Mouse (Mus musculus) C2C12 (cell line): ENCODE measurements around the gene Gas7. TPM values are rescaled to one million over a fixed set of nuclear protein-coding genes. Genes with fewer than 3 reads are reported as not detected.

ENCODE experiments used
- H3K27me3 ChIP-seq: one replicate; pipeline ENCODE4 v1.6.1; 2011; ENCODE audit not compliant: control insufficient read depth, insufficient read depth, insufficient read length
- H3K36me3 ChIP-seq: one replicate; pipeline ENCODE4 v1.6.1; 2011; ENCODE audit not compliant: control insufficient read depth, insufficient read depth
- H3K4me3 ChIP-seq: one replicate; pipeline ENCODE4 v1.5.1; 2011; ENCODE audit warnings: mild to moderate bottlenecking, control low read depth; ENCODE audit not compliant: poor library complexity, insufficient read depth, severe bottlenecking
- H3K79me2 ChIP-seq: one replicate; pipeline ENCODE4 v1.6.1; 2011; ENCODE audit not compliant: control insufficient read depth, insufficient read depth
- H3K79me3 ChIP-seq: one replicate; pipeline ENCODE4 v1.6.1; 2011; ENCODE audit warnings: low read depth, control low read depth
- H3ac ChIP-seq: one replicate; pipeline ENCODE3; 2011; ENCODE audit warnings: low read depth; ENCODE audit not compliant: control insufficient read depth, insufficient read length
- CEBPB ChIP-seq: IDR thresholded peaks from one replicate; pipeline ENCODE4 v1.6.1; 2011; ENCODE audit warnings: low read depth, mild to moderate bottlenecking, control low read depth, moderate library complexity
- CTCF ChIP-seq: IDR thresholded peaks from one replicate; pipeline ENCODE4 v1.5.1; 2011; ENCODE audit not compliant: control insufficient read depth, insufficient read depth, insufficient read length
- FOSL1 ChIP-seq: IDR thresholded peaks from one replicate; pipeline ENCODE4 v1.8.0; 2011; ENCODE audit warnings: mild to moderate bottlenecking, low read length; ENCODE audit not compliant: poor library complexity, insufficient read depth, severe bottlenecking
- MAX ChIP-seq: IDR thresholded peaks from one replicate; pipeline ENCODE4 v1.6.1; 2011; ENCODE audit warnings: mild to moderate bottlenecking, control low read depth
- MYOD1 ChIP-seq: IDR thresholded peaks from one replicate; pipeline ENCODE4 v1.6.1; 2011; ENCODE audit warnings: low read depth; ENCODE audit not compliant: control insufficient read depth, insufficient read length
- MYOG ChIP-seq: IDR thresholded peaks from one replicate; pipeline ENCODE4 v1.6.1; 2011; ENCODE audit not compliant: control insufficient read depth, insufficient read length; ENCODE audit errors: extremely low read depth
- USF1 ChIP-seq: IDR thresholded peaks from one replicate; pipeline ENCODE4 v1.6.1; 2011; ENCODE audit warnings: low read depth, mild to moderate bottlenecking, control low read depth, moderate library complexity
- polyA plus RNA-seq: library from polyadenylated mRNA; unstranded; fragments of >200 nt; fragmentation: generic; extraction: Trizol; gene quantifications from one replicate; pipeline ENCODE4 v1.2.1, GENCODE M21; 2012; ENCODE audit warnings: missing spikeins

The Gas7 gene
- polyA plus RNA-seq, 1 experiment = not detected

DNA sequence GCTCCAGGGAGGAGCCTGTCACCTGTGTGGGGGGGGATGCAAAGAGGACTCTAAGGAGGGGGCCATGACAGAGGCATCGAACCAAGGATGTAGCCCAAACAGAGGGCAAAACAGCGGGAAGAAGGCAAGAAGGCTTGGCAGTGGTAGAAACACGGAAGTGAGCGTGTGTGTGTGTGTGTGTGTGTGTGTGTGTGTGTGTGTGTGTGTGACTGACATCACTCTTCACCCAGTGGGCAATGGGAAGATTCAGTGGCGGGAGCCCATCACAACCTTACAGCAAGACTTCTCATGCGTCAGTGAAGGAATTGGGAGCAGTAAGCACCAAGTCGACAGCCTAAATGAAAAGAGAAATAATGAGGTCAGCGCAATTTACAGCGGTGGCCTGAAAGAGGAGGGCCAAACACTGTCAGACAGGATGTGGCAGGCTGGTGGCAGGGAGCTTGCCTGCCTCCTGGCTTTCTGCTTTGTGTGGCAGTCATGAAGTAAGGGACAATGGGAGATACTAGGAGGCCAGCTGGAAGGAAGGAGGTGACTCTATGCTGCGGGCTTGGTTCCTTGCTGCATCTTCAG is 153.0 kb downstream of the Gas7 start:
- Histone ChIP-seq H3K79me3 (no peaks in the 10 kb centered on the region), H3ac (no peak overlapping the region), H3K36me3 (no peaks in the 10 kb centered on the region), H3K79me2 (no peaks in the 10 kb centered on the region), H3K4me3 (no peak overlapping the region), H3K27me3 (no peaks in the 10 kb centered on the region)
- no peak for TF ChIP-seq CEBPB
- TF ChIP-seq FOSL1 = no peak
- TF ChIP-seq MYOG = no peak
- no peak for TF ChIP-seq USF1
- TF ChIP-seq MYOD1 = no peak
- TF ChIP-seq CTCF = no peak
- no peak for TF ChIP-seq MAX

DNA sequence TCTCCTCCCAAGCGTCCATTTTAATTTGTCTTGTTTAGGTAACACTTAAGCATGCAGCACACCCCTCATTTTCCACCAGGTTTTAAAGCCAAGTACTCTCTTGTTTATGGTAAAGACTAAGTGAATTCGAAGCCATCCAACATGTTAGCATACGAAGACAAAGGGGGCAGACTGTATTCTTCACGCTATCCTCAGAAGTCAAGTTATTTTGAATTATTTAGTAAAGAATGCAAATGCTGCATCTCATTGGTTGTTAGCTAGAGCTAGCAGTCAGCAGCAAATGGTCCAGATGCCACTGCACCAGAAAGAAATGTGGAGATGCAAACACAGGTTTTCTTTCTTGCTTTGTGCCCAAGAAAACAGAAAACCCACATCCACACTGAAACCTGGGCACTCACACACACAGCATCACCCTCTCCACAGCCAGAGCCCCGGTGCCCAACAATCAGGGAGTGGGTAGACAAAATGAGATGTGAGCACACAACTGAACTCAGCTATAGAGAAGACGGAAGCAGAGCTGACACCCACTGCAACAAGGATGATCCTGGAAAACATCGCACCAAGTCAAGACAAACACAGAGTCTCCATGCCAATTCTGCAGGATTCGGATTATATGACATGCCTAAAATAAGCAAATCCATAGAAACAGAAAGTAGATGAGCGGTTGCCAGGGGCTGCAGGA is 157.1 kb downstream of the Gas7 start:
- H3K79me2 ChIP-seq = no peaks in the 10 kb centered on the region
- TF ChIP-seq USF1 (no peak), FOSL1 (no peak), CEBPB (no peak), MYOD1 (no peak), MAX (no peak), MYOG (no peak), CTCF (no peak)
- no peaks in the 10 kb centered on the region for H3K27me3 ChIP-seq

DNA sequence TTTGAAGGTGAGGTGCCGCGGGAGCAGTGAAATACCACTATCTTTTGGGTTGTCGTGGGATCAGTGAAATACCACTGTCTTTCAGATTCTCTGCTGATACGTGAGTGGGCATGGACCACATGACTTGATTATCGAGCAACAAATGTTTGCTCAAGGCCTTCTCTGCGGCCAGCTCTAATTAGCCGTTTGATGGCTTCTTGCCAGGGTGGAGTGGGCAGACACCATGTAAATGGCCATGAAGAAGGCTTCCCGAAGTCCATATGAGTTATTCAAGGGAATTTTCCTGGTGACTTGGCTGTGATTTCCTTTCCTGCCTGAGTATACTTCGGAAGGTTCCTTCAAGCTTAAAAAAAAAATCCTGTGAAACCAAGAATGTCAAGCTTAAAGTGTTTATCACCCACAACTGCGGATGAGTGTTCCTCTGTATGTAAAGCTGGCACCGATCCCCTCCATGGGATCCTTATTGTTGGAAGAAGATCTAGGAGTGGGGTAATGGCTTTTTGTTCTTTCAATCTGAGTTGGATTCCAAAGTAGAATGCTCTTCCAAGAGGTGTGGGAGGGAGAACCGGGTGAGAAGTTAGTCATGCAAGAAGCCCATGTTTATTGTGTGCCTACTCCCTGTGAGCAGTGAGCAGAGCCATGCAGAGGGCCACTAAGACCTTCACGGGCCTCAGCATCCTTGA is 161.5 kb downstream of the Gas7 start:
- H3ac ChIP-seq = no peak overlapping the region
- H3K4me3 ChIP-seq = no peak overlapping the region
- no peaks in the 10 kb centered on the region for H3K36me3 ChIP-seq
- no peaks in the 10 kb centered on the region for H3K79me3 ChIP-seq
- no peak for TF ChIP-seq CTCF
- no peak for TF ChIP-seq MYOG
- no peaks in the 10 kb centered on the region for H3K79me2 ChIP-seq
- H3K27me3 ChIP-seq = peaks cover 4% of the 10 kb centered on the region

More for the DNA sequence above, 157.1 kb downstream of the Gas7 start:
- Histone ChIP-seq H3ac (no peak overlapping the region), H3K79me3 (no peaks in the 10 kb centered on the region), H3K36me3 (no peaks in the 10 kb centered on the region), H3K4me3 (no peak overlapping the region)

DNA sequence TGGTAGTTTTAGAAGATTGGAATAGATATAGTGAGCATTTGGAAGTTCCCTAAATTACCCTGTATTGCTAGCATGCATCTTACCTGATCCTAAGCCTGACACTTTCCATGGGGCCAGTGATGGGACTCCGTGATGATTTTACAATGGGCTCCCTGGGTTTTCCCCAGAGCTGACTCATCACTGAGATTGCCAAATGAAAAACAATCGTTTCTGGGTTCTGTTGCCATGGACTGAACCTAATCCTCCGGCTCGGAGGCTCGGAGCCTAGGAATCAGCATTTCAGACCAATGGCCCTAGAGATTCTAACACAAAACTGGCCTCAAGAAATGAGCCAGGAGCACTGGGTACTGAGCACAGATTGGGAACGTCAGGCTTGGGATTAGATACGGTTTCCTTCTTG is 167.1 kb downstream of the Gas7 start:
- no peaks in the 10 kb centered on the region for H3K79me3 ChIP-seq
- no peak overlapping the region for H3K4me3 ChIP-seq
- no peaks in the 10 kb centered on the region for H3K79me2 ChIP-seq
- no peak overlapping the region for H3ac ChIP-seq
- peaks cover 4% of the 10 kb centered on the region for H3K27me3 ChIP-seq
- H3K36me3 ChIP-seq = no peaks in the 10 kb centered on the region
- TF ChIP-seq CTCF (no peak), MYOG (no peak), MAX (no peak)

DNA sequence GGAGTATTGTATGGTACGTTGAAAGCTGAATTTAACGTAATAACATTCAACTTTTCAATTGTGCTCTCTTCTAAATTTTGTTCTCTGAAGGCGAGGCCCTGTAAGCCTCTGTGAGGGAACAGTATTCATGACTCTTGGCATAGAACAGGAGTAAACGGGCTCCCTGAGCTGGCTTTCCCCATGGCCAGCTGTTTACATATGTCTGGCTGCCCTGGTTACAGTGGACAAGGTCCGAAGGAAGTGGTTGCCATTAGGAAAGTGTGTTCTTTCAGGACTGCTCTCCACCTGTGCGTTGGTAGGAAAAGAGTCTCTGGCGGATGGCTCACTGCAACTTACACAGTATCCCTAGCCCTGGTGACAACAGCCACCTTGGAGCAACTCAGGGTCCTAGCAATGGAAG is 171.9 kb downstream of the Gas7 start:
- Histone ChIP-seq H3K27me3 (no peaks in the 10 kb centered on the region), H3K79me2 (no peaks in the 10 kb centered on the region)

DNA sequence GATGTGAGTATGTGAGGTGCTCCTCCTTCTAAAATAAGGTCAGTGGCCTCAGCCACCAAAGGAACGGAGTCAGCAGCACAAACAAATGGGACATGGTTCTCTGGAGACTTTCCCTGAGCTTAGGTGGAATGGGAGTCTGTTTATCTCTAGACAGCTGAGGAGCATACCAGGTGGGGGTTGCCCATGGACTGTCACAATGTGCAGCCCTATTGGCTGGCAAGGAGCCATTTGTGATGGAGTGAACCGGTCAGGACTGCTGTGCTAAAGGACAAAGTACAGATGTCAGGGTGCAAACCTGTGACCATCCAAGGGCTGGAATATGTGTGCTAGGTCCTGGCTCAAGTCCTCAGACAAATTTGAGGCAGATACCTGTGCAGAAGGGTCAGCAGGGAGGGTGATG is 173.3 kb downstream of the Gas7 start:
- H3K79me3 ChIP-seq = no peaks in the 10 kb centered on the region
- no peaks in the 10 kb centered on the region for H3K27me3 ChIP-seq
- no peak overlapping the region for H3K4me3 ChIP-seq
- H3K36me3 ChIP-seq = no peaks in the 10 kb centered on the region
- no peaks in the 10 kb centered on the region for H3K79me2 ChIP-seq
- H3ac ChIP-seq = no peak overlapping the region
- no peak for TF ChIP-seq MYOG
- no peak for TF ChIP-seq MYOD1
- no peak for TF ChIP-seq CTCF
- TF ChIP-seq MAX = no peak
- TF ChIP-seq USF1 = no peak
- no peak for TF ChIP-seq CEBPB
- no peak for TF ChIP-seq FOSL1

More for the DNA sequence above, 171.9 kb downstream of the Gas7 start:
- TF ChIP-seq CTCF (no peak), MYOG (no peak), USF1 (no peak), FOSL1 (no peak)
- Histone ChIP-seq H3K36me3 (no peaks in the 10 kb centered on the region), H3ac (no peak overlapping the region), H3K79me3 (no peaks in the 10 kb centered on the region), H3K4me3 (no peak overlapping the region)
